Mouse (Mus musculus): ENCODE measurements at regions not wholly inside any gene's neighbourhood (a gene's known extent, or its start where the extent isn't known, plus 50 kb on each side); places are given as distances from the start of the nearest gene placed in this dataset.

- peak; percentile 22 for DNase-seq (ENCODE audit: low read depth, low spot score)
- Histone ChIP-seq H3K27me3 (ENCODE audit: control insufficient read depth, insufficient read depth, low read length, poor library complexity, severe bottlenecking) (no peaks in the 10 kb centered on the region), H3K36me3 (ENCODE audit: control insufficient read depth, insufficient read depth, low read length, poor library complexity, severe bottlenecking) (no peaks in the 10 kb centered on the region)
Observed at GRCm38 (mm10) chr14:78790374-78790773, 57.8 kb upstream of the Dgkh start.

- Histone ChIP-seq H3K27me3 (ENCODE audit: control insufficient read depth, insufficient read depth, low read length, poor library complexity, severe bottlenecking) (no peaks in the 10 kb centered on the region), H3K36me3 (ENCODE audit: control insufficient read depth, insufficient read depth, low read length, poor library complexity, severe bottlenecking) (no peaks in the 10 kb centered on the region)
- DNase-seq (ENCODE audit: low read depth, low spot score), result no peak
Observed at GRCm38 (mm10) chr14:78796796-78797195, 52.1 kb upstream of the Vwa8 start.

- no peaks in the 10 kb centered on the region for H3K27me3 ChIP-seq (ENCODE audit: control insufficient read depth, insufficient read depth, low read length, poor library complexity, severe bottlenecking)
- no peaks in the 10 kb centered on the region for H3K36me3 ChIP-seq (ENCODE audit: control insufficient read depth, insufficient read depth, low read length, poor library complexity, severe bottlenecking)
- DNase-seq (ENCODE audit: low read depth, low spot score), result no peak
Observed at GRCm38 (mm10) chr14:78798478-78798877, 50.4 kb upstream of the Vwa8 start.

Measured in splenic B cell, adult 2 months (primary cell).